Comparison of ENCODE assay signal across 9 mouse cellular contexts in the genomic region with DNA sequence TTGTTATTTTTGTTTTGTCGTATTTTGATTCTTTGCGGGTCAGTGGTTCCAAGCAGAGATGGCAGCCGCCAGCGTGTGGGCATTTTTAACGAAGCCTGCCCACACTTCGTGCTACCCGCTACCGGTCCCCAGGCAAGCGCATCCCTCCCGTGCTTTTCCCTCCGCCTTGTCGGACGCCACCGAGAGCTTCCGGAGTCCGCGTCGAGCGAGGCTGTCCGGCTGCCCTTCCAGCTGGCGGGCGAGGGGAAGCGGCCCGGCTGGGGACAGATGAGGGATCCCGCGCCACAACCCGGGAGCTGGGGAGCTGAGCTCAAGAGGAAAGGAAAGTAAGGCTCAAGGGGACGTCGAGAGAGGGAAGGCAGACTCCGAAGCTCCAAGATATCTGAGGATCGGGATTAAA. TPM values are rescaled to one million over a fixed set of nuclear protein-coding genes. Genes with fewer than 3 reads are reported as not detected.
A peak's percentile ranks its signal among the peaks of the same experiment; 100 is the strongest.
DNase-seq lines count a peak whose midpoint lies in the region; ATAC-seq and TF ChIP-seq lines count a peak whose summit lies in the region.
"Had no signal": no experiment of that assay in that cellular context is flagged by ENCODE, and none has a peak within 500 bp of the region (broad histone marks: within the 10 kb centered on the region; RNA-seq: fewer than 3 reads in every experiment).

No protein-coding gene starts in this region.

- intact Hi-C loops in left cerebral cortex, postnatal 25 days (cut with DNase I) = loop anchor here (5.0 kb wide), 3 partner anchors 102 to 1243 kb away; no protein-coding TSS in a partner anchor

- DNase-seq in lung, postnatal 14 days = no peak
- DNase-seq in thymus, adult 18-20 months = no peak
- no peak for DNase-seq in lung, postnatal 25 days (ENCODE audit: low spot score)
- DNase-seq in left cerebral cortex, postnatal 25 days (ENCODE audit: low spot score in 2 of 2) = no peak

- H3K9me3 ChIP-seq in lung, embryonic 15.5 days = no peaks in the 10 kb centered on the region
- H3K9me3 ChIP-seq in forebrain, embryonic 12.5 days = no peaks in the 10 kb centered on the region
- no peaks in the 10 kb centered on the region for H3K9me3 ChIP-seq in limb, embryonic 13.5 days

- peaks cover 79% of the 10 kb centered on the region for H3K27me3 ChIP-seq in lung, embryonic 15.5 days
- peaks cover 71% of the 10 kb centered on the region for H3K27me3 ChIP-seq in forebrain, embryonic 12.5 days
- H3K27me3 ChIP-seq in limb, embryonic 13.5 days = peaks cover 50% of the 10 kb centered on the region
- peaks cover 18% of the 10 kb centered on the region for H3K27me3 ChIP-seq in small intestine, adult 2 months (ENCODE audit: control insufficient read depth, insufficient read depth, low read length)

- under 1% methylated on average over 31 of the region's 31 CpGs for WGBS in lung, embryonic 15.5 days
- under 1% methylated on average over 31 of the region's 31 CpGs for WGBS in forebrain, embryonic 12.5 days
- WGBS in limb, embryonic 13.5 days = under 1% methylated on average over 31 of the region's 31 CpGs
- WGBS in small intestine, adult 2 months = 2% methylated on average over 31 of the region's 31 CpGs

- TF ChIP-seq CTCF in small intestine, adult 2 months (IDR thresholded peaks at IDR 0.05; ENCODE audit: extremely low read depth, insufficient read length, insufficient replicate concordance, low read depth, low read length) = no peak

- peaks cover 10% of the 10 kb centered on the region; the same call in 1 of the 2 replicates for H3K4me1 ChIP-seq in lung, embryonic 15.5 days
- no peaks in the 10 kb centered on the region for H3K4me1 ChIP-seq in forebrain, embryonic 12.5 days
- H3K4me1 ChIP-seq in limb, embryonic 13.5 days = no peaks in the 10 kb centered on the region
- no peaks in the 10 kb centered on the region for H3K4me1 ChIP-seq in small intestine, adult 2 months (ENCODE audit: control insufficient read depth, insufficient read depth, insufficient read length, low read length)

- H3K27ac ChIP-seq in lung, embryonic 15.5 days = no peak overlapping the region
- peak overlapping the region; percentile 56; the same call in 1 of the 2 replicates for H3K27ac ChIP-seq in forebrain, embryonic 12.5 days
- H3K27ac ChIP-seq in limb, embryonic 13.5 days = peak overlapping the region; percentile 80
- H3K27ac ChIP-seq in small intestine, adult 2 months (ENCODE audit: insufficient read depth, low read depth, low read length) = no peak overlapping the region
- H3K27ac ChIP-seq: liver, embryonic 14.5 days had no signal

- H3K4me3 ChIP-seq in lung, embryonic 15.5 days = peak overlapping the region; percentile 20
- peak overlapping the region; percentile 31 for H3K4me3 ChIP-seq in forebrain, embryonic 12.5 days (replicated peaks)
- H3K4me3 ChIP-seq in limb, embryonic 13.5 days = peak overlapping the region; percentile 46
- H3K4me3 ChIP-seq in small intestine, adult 2 months (ENCODE audit: low read depth, low read length) = 0 out of 2 replicates have a peak overlapping the region, but pooled peaks have one; percentile 16

- peak overlapping the region; percentile 47 for H3K4me2 ChIP-seq in lung, embryonic 15.5 days
- H3K4me2 ChIP-seq in forebrain, embryonic 12.5 days = peak overlapping the region; percentile 32
- H3K4me2 ChIP-seq in limb, embryonic 13.5 days (replicated peaks) = peak overlapping the region; percentile 65

- H3K9ac ChIP-seq in lung, embryonic 15.5 days = no peak overlapping the region
- peak overlapping the region; percentile 44; the same call in 1 of the 2 replicates for H3K9ac ChIP-seq in forebrain, embryonic 12.5 days
- H3K9ac ChIP-seq in limb, embryonic 13.5 days = peak overlapping the region; percentile 76
- H3K9ac ChIP-seq: liver, embryonic 14.5 days had no signal

- no peaks in the 10 kb centered on the region for H3K36me3 ChIP-seq in lung, embryonic 15.5 days
- H3K36me3 ChIP-seq in forebrain, embryonic 12.5 days (replicated peaks) = no peaks in the 10 kb centered on the region
- H3K36me3 ChIP-seq in limb, embryonic 13.5 days = no peaks in the 10 kb centered on the region
- H3K36me3 ChIP-seq in small intestine, adult 2 months (ENCODE audit: control insufficient read depth, insufficient read depth, low read length) = no peaks in the 10 kb centered on the region

- ATAC-seq in lung, embryonic 15.5 days (ENCODE audit: borderline replicate concordance, extremely low read depth, low FRiP score, low TSS enrichment) = no peak
- ATAC-seq in forebrain, embryonic 12.5 days (ENCODE audit: low FRiP score) = peak; percentile 33; the same call in 1 of the 2 replicates
- ATAC-seq in limb, embryonic 13.5 days (ENCODE audit: low FRiP score, low read depth) = no peak

- no peak for TF ChIP-seq POLR2A in small intestine, adult 2 months (IDR thresholded peaks at IDR 0.05; ENCODE audit: low read depth, low read length)

RNA-seq across cellular contexts. Expression of a gene that starts 1.1 kb away (rescaled TPM):
- polyA plus RNA-seq in lung, embryonic 15.5 days (2015; fragmentation: Nextera tagmentation; extraction: Ambion mirVana) = 0.21 and 0.67 TPM in 2 replicates
- polyA plus RNA-seq in forebrain, embryonic 12.5 days (2016; fragmentation: Nextera tagmentation; extraction: Ambion mirVana) = 11.3 and 21.0 TPM in 2 replicates
- polyA plus RNA-seq in limb, embryonic 13.5 days (2015; fragmentation: Nextera tagmentation; extraction: Ambion mirVana) = 57.2 and 66.0 TPM in 2 replicates
- not detected in 2 replicates for polyA plus RNA-seq in small intestine, adult 2 months (2012; rRNA removed)
- 1 to 10 TPM in 1 of 2 experiments, under 1 TPM in 1; 0.78 to 1.0 TPM for total RNA-seq in left cerebral cortex, postnatal 25 days (2021)

Comparison
In these comparisons a context has a peak if more than half of its experiments do, and no peak if none do; other contexts are left out.
1. H3K27ac ChIP-seq: peak in forebrain, embryonic 12.5 days (single experiment) and limb, embryonic 13.5 days (single experiment); none in lung, embryonic 15.5 days (single experiment) and small intestine, adult 2 months (single experiment).
2. Peak in every context shown above with its lines, with median percentiles within 50 percentile points of each other: H3K4me2 ChIP-seq and H3K4me3 ChIP-seq.